Mouse (Mus musculus): Measurements from ENCODE around the gene Pitpnc1.

The Pitpnc1 gene

GRCm38 (mm10) chr11:107454546-107455462 lies 15.7 kb downstream of the Pitpnc1 start:
- CTCF ChIA-PET = interaction anchor here in 3 of 4 experiments (0.6 to 1.8 kb wide), 7 partner anchors 8 to 77 kb away, joined by 3 to 11 read pairs (median 5); no protein-coding TSS in a partner anchor
- POLR2A ChIA-PET = interaction anchor here (0.5 to 2.4 kb wide), 28 partner anchors 8 to 1898 kb away, joined by 3 to 14 read pairs (median 4); partner anchors contain the start of gene Pitpnc1 (in 1 of the 4)

DNA sequence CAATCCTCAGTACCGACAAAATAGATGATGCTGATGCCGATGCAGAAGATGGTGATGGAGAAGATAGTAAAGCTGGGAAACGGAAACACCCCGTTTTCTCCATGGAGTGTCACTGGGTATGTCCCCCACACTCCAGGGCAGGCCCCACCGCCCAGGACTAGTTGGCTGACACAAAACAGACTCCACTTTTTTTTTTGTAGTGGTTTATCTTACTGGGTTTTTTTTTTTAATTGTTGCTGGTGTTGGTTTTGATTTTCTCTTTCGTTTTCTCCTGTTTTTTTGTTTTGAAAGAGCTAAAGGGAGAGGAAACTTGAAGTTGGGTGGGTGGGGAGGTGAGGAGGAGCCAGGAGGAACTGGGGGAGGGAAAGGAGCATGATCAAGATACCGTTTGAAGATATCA lies 18.4 kb downstream of the Pitpnc1 start:
- CTCF ChIA-PET = interaction anchor here in 1 of 4 experiments (1.1 kb wide), 1 partner anchor 10 kb away, joined by 4 read pairs; no protein-coding TSS in a partner anchor
- POLR2A ChIA-PET = interaction anchor here in 3 of 4 experiments (0.6 to 7.1 kb wide), 9 partner anchors 8 to 61 kb away, joined by 3 to 92 read pairs (median 4); no protein-coding TSS in a partner anchor

GRCm38 (mm10) chr11:107451106-107451505 lies 19.4 kb downstream of the Pitpnc1 start:
- POLR2A ChIA-PET = interaction anchor here (0.5 to 7.1 kb wide), 11 partner anchors 9 to 110 kb away, joined by 3 to 92 read pairs (median 4); no protein-coding TSS in a partner anchor

DNA sequence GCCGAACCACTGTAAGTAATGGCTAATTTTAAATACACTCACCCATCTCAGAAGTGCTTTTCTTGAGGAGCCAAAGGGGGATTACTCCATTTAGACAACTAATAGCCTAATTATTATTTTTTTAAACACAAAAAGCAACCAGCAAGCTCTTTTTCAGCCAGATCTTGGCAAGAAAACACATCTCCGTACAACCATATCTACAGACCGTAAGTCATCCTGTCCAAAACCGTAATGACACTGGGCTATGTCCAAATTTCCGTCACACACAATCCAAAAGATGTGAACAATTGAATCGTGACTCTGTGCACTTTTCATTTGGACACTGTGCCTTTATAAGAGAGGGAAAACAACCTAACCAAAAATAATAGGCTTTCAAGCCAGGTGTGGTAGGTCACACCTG lies 20.4 kb downstream of the Pitpnc1 start:
- POLR2A ChIA-PET = interaction anchor here in 3 of 4 experiments (0.7 to 7.1 kb wide), 19 partner anchors 9 to 1500 kb away, joined by 3 to 92 read pairs (median 6); partner anchors contain the start of genes Pitpnc1 (in 1 of the 3) and Psmd12 (in 1 of the 3)
- CTCF ChIA-PET = interaction anchor here (0.5 to 1.3 kb wide), 7 partner anchors 12 to 1848 kb away, joined by 3 to 9 read pairs (median 5); no protein-coding TSS in a partner anchor

More at GRCm38 (mm10) chr11:107451106-107451505, 19.4 kb downstream of the Pitpnc1 start:
- CTCF ChIA-PET = interaction anchor here in 1 of 4 experiments (0.6 to 0.7 kb wide), 2 partner anchors 11 to 23 kb away, joined by 3 to 5 read pairs; no protein-coding TSS in a partner anchor

DNA sequence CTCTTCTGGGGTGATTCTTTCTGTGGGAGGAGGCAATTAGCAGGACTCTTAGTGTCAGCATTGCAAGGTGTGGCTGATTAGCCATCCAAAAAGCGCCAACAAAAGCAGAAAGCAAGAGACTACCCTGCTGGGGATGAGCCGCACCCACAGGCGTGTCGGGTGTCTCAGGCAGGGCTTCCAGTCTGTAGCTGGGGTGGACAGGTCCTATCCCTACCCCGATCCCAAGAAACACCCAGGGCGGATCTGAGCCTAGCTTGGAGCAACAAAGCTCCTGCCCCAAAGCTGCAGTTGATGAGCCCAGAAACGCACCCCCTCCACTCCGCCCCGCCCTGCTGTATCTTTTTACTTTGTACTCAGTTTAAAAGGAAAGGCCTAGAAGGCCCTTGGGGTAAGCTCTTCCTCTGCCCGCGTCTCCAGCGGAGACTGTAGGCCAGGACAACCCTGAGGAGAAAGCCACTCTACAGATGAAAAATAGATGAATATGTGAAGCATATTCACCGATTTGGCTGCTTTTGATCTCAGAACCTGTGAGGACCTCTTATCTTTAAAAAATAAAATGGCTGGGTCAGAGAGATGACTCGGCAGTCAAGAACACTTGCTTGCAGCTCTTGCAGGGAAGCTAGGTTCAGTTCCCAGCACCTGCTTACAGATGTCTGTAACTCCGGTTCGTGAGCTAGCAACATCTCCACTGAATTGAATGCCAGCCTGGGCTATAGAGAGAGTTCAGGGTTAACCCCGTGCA lies 21.2 kb downstream of the Pitpnc1 start:
- CTCF ChIA-PET = interaction anchor here (0.5 to 1.3 kb wide), 12 partner anchors 7 to 64 kb away, joined by 3 to 9 read pairs (median 4); no protein-coding TSS in a partner anchor
- POLR2A ChIA-PET = interaction anchor here (0.6 to 7.1 kb wide), 47 partner anchors 8 to 343 kb away, joined by 3 to 92 read pairs (median 4); partner anchors contain the start of genes Pitpnc1 (in 2 of the 4), Nol11 (in 1 of the 4) and Psmd12 (in 1 of the 4)

GRCm38 (mm10) chr11:107447915-107448314 lies 22.6 kb downstream of the Pitpnc1 start:
- ChIA-PET POLR2A (interaction anchor here in 3 of 4 experiments (0.5 to 7.1 kb wide), 22 partner anchors 9 to 263 kb away, joined by 3 to 92 read pairs (median 5); partner anchors contain the start of genes Pitpnc1 (in 1 of the 3) and Psmd12 (in 1 of the 3)), CTCF (interaction anchor here in 2 of 4 experiments (0.7 to 1.5 kb wide), 4 partner anchors 14 to 63 kb away, joined by 3 to 7 read pairs (median 4); no protein-coding TSS in a partner anchor)

GRCm38 (mm10) chr11:107447349-107447748 lies 23.1 kb downstream of the Pitpnc1 start:
- ChIA-PET POLR2A (interaction anchor here in 3 of 4 experiments (0.8 to 7.1 kb wide), 21 partner anchors 8 to 658 kb away, joined by 3 to 92 read pairs (median 5); partner anchors contain the start of genes Pitpnc1 (in 2 of the 3), Cep95 (in 1 of the 3), Ddx5 (in 1 of the 3) and Psmd12 (in 1 of the 3)), CTCF (interaction anchor here in 2 of 4 experiments (0.6 to 1.5 kb wide), 5 partner anchors 15 to 62 kb away, joined by 3 to 7 read pairs (median 5); no protein-coding TSS in a partner anchor)

DNA sequence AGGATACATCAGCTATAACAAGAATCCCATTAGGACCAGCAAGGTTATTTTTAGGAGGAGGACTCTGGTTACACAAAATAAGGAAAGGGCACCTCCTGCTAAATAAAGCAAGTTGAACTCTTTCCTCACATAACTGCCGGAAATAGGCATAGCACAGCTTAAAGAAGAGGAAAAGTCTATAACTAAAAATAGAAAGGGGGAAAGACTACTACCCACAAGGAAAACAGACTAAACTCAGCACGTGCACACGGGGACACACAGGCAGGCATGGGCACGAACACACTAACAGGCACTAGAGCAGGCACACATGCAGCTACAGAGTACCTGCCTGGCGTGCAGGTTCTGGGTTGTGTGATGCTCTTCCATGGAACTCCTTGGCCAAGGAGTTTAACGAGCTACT lies 23.8 kb downstream of the Pitpnc1 start:
- ChIA-PET CTCF (interaction anchor here in 2 of 4 experiments (0.6 to 1.5 kb wide), 4 partner anchors 16 to 61 kb away, joined by 3 to 7 read pairs (median 5); no protein-coding TSS in a partner anchor), POLR2A (interaction anchor here in 2 of 4 experiments (1.0 to 7.1 kb wide), 15 partner anchors 7 to 657 kb away, joined by 3 to 92 read pairs (median 3); partner anchors contain the start of genes Pitpnc1 (in 2 of the 2), Cep95 (in 1 of the 2) and Ddx5 (in 1 of the 2))

- ChIA-PET POLR2A (interaction anchor here in 2 of 4 experiments (0.6 to 2.2 kb wide), 7 partner anchors 9 to 301 kb away, joined by 3 to 9 read pairs (median 4); no protein-coding TSS in a partner anchor), CTCF (interaction anchor here in 2 of 4 experiments (0.5 to 1.6 kb wide), 2 partner anchors 61 to 302 kb away, joined by 3 to 7 read pairs; no protein-coding TSS in a partner anchor)
Measured at GRCm38 (mm10) chr11:107445683-107446082, 24.8 kb downstream of the Pitpnc1 start.

- POLR2A ChIA-PET = interaction anchor here in 3 of 4 experiments (0.7 to 2.2 kb wide), 7 partner anchors 7 to 1134 kb away, joined by 3 to 9 read pairs (median 4); no protein-coding TSS in a partner anchor
- CTCF ChIA-PET = interaction anchor here in 2 of 4 experiments (0.6 kb wide), 2 partner anchors 52 to 1470 kb away, joined by 3 to 6 read pairs; no protein-coding TSS in a partner anchor
Measured at GRCm38 (mm10) chr11:107443121-107444095, 27.1 kb downstream of the Pitpnc1 start.

- ChIA-PET CTCF (interaction anchor here in 3 of 4 experiments (0.6 to 1.1 kb wide), 4 partner anchors 20 to 412 kb away, joined by 3 to 5 read pairs (median 4); no protein-coding TSS in a partner anchor), POLR2A (interaction anchor here in 3 of 4 experiments (0.6 to 4.8 kb wide), 13 partner anchors 8 to 1216 kb away, joined by 3 to 37 read pairs (median 4); partner anchors contain the start of gene Pitpnc1 (in 2 of the 3))
Measured at GRCm38 (mm10) chr11:107441050-107441449, 29.4 kb downstream of the Pitpnc1 start.

DNA sequence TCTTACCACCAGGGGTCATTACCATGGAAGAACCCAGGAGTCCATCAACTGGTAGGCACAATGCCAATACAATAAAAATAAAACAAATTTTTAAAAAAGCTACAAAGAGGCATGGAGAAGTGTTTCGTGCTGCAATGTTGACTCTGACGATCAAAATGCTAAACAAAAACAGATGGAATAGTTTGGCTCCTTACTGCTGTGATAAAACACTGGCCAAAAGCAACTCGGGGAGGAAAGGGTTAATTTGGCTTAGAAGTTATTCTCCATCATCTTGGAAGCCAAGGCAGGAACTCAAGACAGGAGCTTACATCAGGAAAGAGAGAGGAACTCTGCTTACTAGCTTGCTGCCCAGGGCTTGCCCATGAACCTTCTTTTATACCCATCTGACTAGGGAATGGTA lies 32.4 kb downstream of the Pitpnc1 start:
- ChIA-PET POLR2A (interaction anchor here in 3 of 4 experiments (1.1 to 4.8 kb wide), 10 partner anchors 11 to 128 kb away, joined by 3 to 37 read pairs (median 4); no protein-coding TSS in a partner anchor), CTCF (interaction anchor here in 1 of 4 experiments (0.7 to 1.5 kb wide), 2 partner anchors 24 to 280 kb away, joined by 6 to 8 read pairs; no protein-coding TSS in a partner anchor)

DNA sequence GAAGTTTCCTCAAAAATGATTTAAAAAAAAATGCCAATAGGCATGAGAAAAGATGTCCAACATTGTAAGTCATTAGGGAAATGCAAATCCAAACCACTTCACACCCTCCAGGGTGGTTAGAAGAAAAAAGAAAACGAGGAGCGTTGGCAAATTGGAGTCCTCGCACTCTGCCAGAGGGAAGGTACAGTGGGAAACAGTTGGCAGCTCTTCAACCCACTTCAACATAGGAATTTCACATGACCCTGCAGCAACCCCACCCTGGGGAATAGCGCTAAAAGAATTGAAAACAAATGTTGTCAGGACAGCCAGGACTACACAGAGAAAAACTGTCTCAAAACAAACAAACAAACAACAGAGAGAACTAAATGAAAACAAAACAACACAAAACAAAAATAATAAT lies 32.8 kb downstream of the Pitpnc1 start:
- CTCF ChIA-PET = interaction anchor here in 2 of 4 experiments (0.7 to 1.5 kb wide), 4 partner anchors 25 to 115 kb away, joined by 3 to 21 read pairs (median 6); no protein-coding TSS in a partner anchor

GRCm38 (mm10) chr11:107435776-107436449 lies 34.6 kb downstream of the Pitpnc1 start:
- ChIA-PET CTCF (interaction anchor here in 3 of 4 experiments (0.5 to 1.4 kb wide), 5 partner anchors 14 to 982 kb away, joined by 3 read pairs; no protein-coding TSS in a partner anchor), POLR2A (interaction anchor here in 3 of 4 experiments (0.6 to 5.5 kb wide), 25 partner anchors 9 to 112 kb away, joined by 3 to 38 read pairs (median 4); partner anchors contain the start of genes Pitpnc1 (in 1 of the 3) and Psmd12 (in 1 of the 3))

More for the DNA sequence above, 32.8 kb downstream of the Pitpnc1 start:
- POLR2A ChIA-PET = interaction anchor here in 3 of 4 experiments (0.7 to 4.8 kb wide), 7 partner anchors 11 to 28 kb away, joined by 3 to 37 read pairs (median 4); no protein-coding TSS in a partner anchor
